Mouse (Mus musculus) retina, postnatal 7 days (tissue): ENCODE results near the gene Pbld2.

Experiments
- DNase-seq: peaks from one replicate; pipeline ENCODE4 v3.0.0-alpha.2; 2012; ENCODE audit warnings: low read depth, low spot score

Gene Pbld2

GRCm38 (mm10) chr10:63023749-63024579 is at the start of gene Pbld2, which contains the start of gene Hnrnph3:
Gene Pbld2 (plus strand): TSS chr10:63024315.
Gene Hnrnph3 (minus strand): TSS chr10:63024217.
- peak; percentile 98 for DNase-seq

- DNase-seq, result no peak
Measured at GRCm38 (mm10) chr10:62979667-62980038, 44.5 kb upstream of the Pbld2 start.

GRCm38 (mm10) chr10:62980039-62980954 is 43.8 kb upstream of the Pbld2 start, which contains the start of gene Rufy2:
Gene Rufy2 (plus strand): TSS chr10:62980223.
- peak; percentile 81 for DNase-seq

- DNase-seq, result no peak
Measured at GRCm38 (mm10) chr10:62984072-62984471, 40.0 kb upstream of the Pbld2 start.

GRCm38 (mm10) chr10:62984495-62984894 is 39.6 kb upstream of the Pbld2 start:
- no peak for DNase-seq

- DNase-seq, result no peak
Measured at GRCm38 (mm10) chr10:62987341-62987740, 36.8 kb upstream of the Pbld2 start.

GRCm38 (mm10) chr10:62990636-62991035 is 33.5 kb upstream of the Pbld2 start:
- DNase-seq, result no peak

- no peak for DNase-seq
Measured at GRCm38 (mm10) chr10:62993991-62994390, 30.1 kb upstream of the Pbld2 start.

- no peak for DNase-seq
Measured at GRCm38 (mm10) chr10:63000584-63000983, 23.5 kb upstream of the Pbld2 start.

- no peak for DNase-seq
Measured at GRCm38 (mm10) chr10:63003252-63003651, 20.9 kb upstream of the Pbld2 start.

GRCm38 (mm10) chr10:63004556-63004955 is 19.6 kb upstream of the Pbld2 start:
- no peak for DNase-seq

- no peak for DNase-seq
Measured at GRCm38 (mm10) chr10:63008193-63008592, 15.9 kb upstream of the Pbld2 start.

- DNase-seq, result no peak
Measured at GRCm38 (mm10) chr10:63010268-63010667, 13.8 kb upstream of the Pbld2 start.

GRCm38 (mm10) chr10:63011556-63011955 is 12.6 kb upstream of the Pbld2 start:
- DNase-seq, result no peak

- no peak for DNase-seq
Measured at GRCm38 (mm10) chr10:63013476-63013875, 10.6 kb upstream of the Pbld2 start.

- no peak for DNase-seq
Measured at GRCm38 (mm10) chr10:63014168-63014567, 9.9 kb upstream of the Pbld2 start.

- no peak for DNase-seq
Measured at GRCm38 (mm10) chr10:63019304-63019703, 4.8 kb upstream of the Pbld2 start.

GRCm38 (mm10) chr10:63021702-63022101 is 2.4 kb upstream of the Pbld2 start:
- no peak for DNase-seq

- no peak for DNase-seq
Measured at GRCm38 (mm10) chr10:63022541-63023120, 1.5 kb upstream of the Pbld2 start.

GRCm38 (mm10) chr10:63023121-63023748 is 880 bp upstream of the Pbld2 start:
- DNase-seq, result peak; percentile 46

GRCm38 (mm10) chr10:63024580-63024910 is 430 bp downstream of the Pbld2 start:
- DNase-seq, result peak; percentile 51

- DNase-seq, result no peak
Measured at GRCm38 (mm10) chr10:63025016-63025415, 901 bp downstream of the Pbld2 start.
